Mouse (Mus musculus): ENCODE measurements around the gene Epx. TPM values are rescaled to one million over a fixed set of nuclear protein-coding genes. Genes with fewer than 3 reads are reported as not detected.
"Not testable (repeated sequence)": the region's sequence is repeated elsewhere in the genome, so short reads cannot be mapped to it uniquely, and the experiment has no call there.

The Epx gene
- polyA plus RNA-seq, 1 experiment from 2014 or later = not detected

GRCm38 (mm10) chr11:87866891-87867290, 8.4 kb downstream of the Epx start:
- not testable (repeated sequence) for H3K4me3 ChIP-seq; H3K9ac ChIP-seq; H3K27ac ChIP-seq; H3K27me3 ChIP-seq; H3K36me3 ChIP-seq; H3K4me1 ChIP-seq; H3K9me3 ChIP-seq; ATAC-seq (ENCODE audit: borderline replicate concordance, extremely low read depth, low FRiP score, low TSS enrichment); H3K4me2 ChIP-seq
- WGBS = 70% methylated on average over 1 of the region's 2 CpGs

- Histone ChIP-seq H3K4me1 (no peaks in the 10 kb centered on the region), H3K9me3 (no peaks in the 10 kb centered on the region), H3K4me2 (no peak overlapping the region), H3K4me3 (no peak overlapping the region), H3K36me3 (peaks cover 12% of the 10 kb centered on the region; the same call in 1 of the 2 replicates), H3K27me3 (no peaks in the 10 kb centered on the region), H3K9ac (no peak overlapping the region), H3K27ac (no peak overlapping the region)
- ATAC-seq (ENCODE audit: borderline replicate concordance, extremely low read depth, low FRiP score, low TSS enrichment) = no peak
- 87% methylated on average over 13 of the region's 13 CpGs for WGBS
Measured at GRCm38 (mm10) chr11:87862805-87863204, 12.5 kb downstream of the Epx start.

DNA sequence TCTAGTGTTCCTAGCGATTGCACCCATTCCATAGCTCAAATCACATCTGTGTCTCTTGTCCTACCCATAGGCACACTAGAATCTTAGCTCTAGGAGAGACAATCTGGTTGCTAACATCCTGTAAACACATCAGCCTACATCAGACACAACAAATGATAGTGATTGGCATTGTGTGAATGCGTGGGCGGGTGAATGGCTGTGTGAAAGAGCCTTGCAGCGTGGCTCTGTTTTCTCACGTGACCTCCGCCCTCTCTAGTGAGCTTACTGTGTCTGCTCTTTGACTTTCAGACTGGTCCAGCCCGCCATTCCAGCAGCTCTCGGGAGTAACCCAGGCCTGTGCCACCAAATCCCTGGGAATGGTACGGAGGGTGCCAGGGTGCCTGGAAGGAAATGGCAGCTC, 14.9 kb downstream of the Epx start:
- H3K27ac ChIP-seq = no peak overlapping the region
- H3K9me3 ChIP-seq = no peaks in the 10 kb centered on the region
- H3K9ac ChIP-seq = no peak overlapping the region
- no peak overlapping the region for H3K4me2 ChIP-seq
- 80% methylated on average over 9 of the region's 9 CpGs for WGBS
- H3K27me3 ChIP-seq = no peaks in the 10 kb centered on the region
- H3K36me3 ChIP-seq = peaks cover 26% of the 10 kb centered on the region
- ATAC-seq (ENCODE audit: borderline replicate concordance, extremely low read depth, low FRiP score, low TSS enrichment) = no peak
- H3K4me1 ChIP-seq = no peaks in the 10 kb centered on the region
- no peak overlapping the region for H3K4me3 ChIP-seq

DNA sequence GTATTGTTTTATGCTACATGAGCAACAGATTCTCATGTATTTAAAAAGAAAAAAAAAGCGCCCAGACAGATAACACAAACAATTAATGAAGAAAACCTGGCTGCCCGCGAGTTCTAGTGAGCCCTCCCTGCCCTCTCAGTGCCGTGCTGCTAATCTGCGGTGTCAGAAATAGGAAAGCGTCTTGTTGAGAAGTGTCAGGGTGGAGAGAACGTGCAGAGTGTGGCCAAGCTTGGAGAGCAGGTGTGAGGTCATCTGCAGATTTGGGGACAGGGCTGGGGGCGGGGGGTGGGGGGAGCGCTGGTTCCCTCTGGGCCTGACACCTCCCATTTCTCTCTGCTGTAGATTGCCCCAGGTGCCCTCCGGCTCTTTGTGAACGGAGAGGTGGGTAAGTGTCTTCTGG, 16.1 kb downstream of the Epx start:
- no peak overlapping the region for H3K27ac ChIP-seq
- H3K27me3 ChIP-seq = no peaks in the 10 kb centered on the region
- no peak overlapping the region for H3K4me3 ChIP-seq
- H3K9ac ChIP-seq = no peak overlapping the region
- H3K9me3 ChIP-seq = no peaks in the 10 kb centered on the region
- H3K4me2 ChIP-seq = no peak overlapping the region
- H3K36me3 ChIP-seq = peaks cover 26% of the 10 kb centered on the region
- no peak for ATAC-seq (ENCODE audit: borderline replicate concordance, extremely low read depth, low FRiP score, low TSS enrichment)
- WGBS = 77% methylated on average over 11 of the region's 11 CpGs
- H3K4me1 ChIP-seq = no peaks in the 10 kb centered on the region

GRCm38 (mm10) chr11:87854550-87854949, 20.8 kb downstream of the Epx start:
- 83% methylated on average over 7 of the region's 7 CpGs for WGBS
- no peak for ATAC-seq (ENCODE audit: borderline replicate concordance, extremely low read depth, low FRiP score, low TSS enrichment)
- peaks cover 7% of the 10 kb centered on the region for H3K4me1 ChIP-seq

GRCm38 (mm10) chr11:87853597-87853954, 21.8 kb downstream of the Epx start:
- no peak for ATAC-seq (ENCODE audit: borderline replicate concordance, extremely low read depth, low FRiP score, low TSS enrichment)
- H3K27me3 ChIP-seq = no peaks in the 10 kb centered on the region
- 33% methylated on average over 8 of the region's 8 CpGs for WGBS
- peak overlapping the region; percentile 36; the same call in 1 of the 2 replicates for H3K27ac ChIP-seq
- peaks cover 20% of the 10 kb centered on the region for H3K36me3 ChIP-seq
- peak overlapping the region; percentile 79 for H3K4me2 ChIP-seq
- H3K4me3 ChIP-seq = peak overlapping the region; percentile 60
- H3K9ac ChIP-seq = peak overlapping the region; percentile 32
- no peaks in the 10 kb centered on the region for H3K9me3 ChIP-seq
- peaks cover 7% of the 10 kb centered on the region for H3K4me1 ChIP-seq

More at GRCm38 (mm10) chr11:87854550-87854949, 20.8 kb downstream of the Epx start:
- no peak overlapping the region for H3K27ac ChIP-seq
- no peak overlapping the region for H3K4me2 ChIP-seq
- no peak overlapping the region for H3K4me3 ChIP-seq
- no peak overlapping the region for H3K9ac ChIP-seq
- H3K27me3 ChIP-seq = no peaks in the 10 kb centered on the region
- H3K9me3 ChIP-seq = no peaks in the 10 kb centered on the region
- peaks cover 21% of the 10 kb centered on the region for H3K36me3 ChIP-seq

DNA sequence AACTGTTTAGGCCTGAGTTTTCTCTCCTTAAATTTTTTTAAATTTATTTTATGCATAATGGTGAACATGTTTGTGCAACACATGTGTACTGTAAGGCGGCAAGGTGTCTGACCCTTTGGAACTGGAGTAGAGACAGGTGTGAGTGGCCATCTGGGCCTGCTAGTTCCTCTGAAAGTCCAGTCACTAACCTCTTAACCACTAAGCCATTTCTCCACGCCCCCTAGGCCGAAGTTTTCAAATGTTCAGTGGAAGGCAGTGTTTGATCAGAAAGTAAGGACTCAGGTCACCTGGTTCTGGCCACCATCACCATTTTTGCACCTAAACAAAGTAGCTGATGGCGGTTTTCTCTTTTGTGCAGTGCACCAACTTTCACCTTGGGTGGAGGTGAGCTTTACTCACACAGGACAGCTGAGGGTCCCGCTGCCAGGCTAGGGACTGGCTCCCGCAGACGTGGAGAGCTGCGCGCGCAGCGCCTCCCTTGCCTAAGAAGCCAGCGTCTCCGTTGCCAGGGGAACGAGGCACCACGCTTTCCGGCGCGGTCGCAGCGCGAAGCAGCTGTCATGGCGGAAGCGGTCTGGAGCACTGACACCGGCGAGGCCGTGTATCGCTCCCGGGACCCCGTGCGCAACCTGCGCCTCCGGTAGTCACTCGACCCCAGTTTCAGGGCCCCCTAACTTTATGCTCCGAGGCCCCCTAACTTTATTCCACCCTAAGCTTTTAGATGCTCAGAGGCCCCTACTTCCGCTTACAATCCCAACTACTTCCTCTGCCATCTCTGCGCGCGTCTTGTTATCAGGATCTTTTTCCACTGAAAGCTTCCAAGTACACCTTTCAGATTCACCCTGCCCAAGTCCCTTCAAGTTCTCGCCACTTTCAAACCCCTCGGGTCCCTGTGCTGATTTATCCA, 22.4 kb downstream of the Epx start, which contains the start of gene Mks1:
Mks1 (plus strand) TSS at position 526 of the 907 bp plus-strand sequence.
- 4% methylated on average over 40 of the region's 40 CpGs for WGBS
- Histone ChIP-seq H3K9ac (peak within 1 kb of the TSS; percentile 38), H3K27ac (peak within 1 kb of the TSS; percentile 36; the same call in 1 of the 2 replicates), H3K27me3 (no peaks in the 10 kb centered on the region), H3K4me3 (peak within 1 kb of the TSS; percentile 60), H3K9me3 (no peaks in the 10 kb centered on the region), H3K36me3 (peaks cover 16% of the 10 kb centered on the region), H3K4me2 (peak within 1 kb of the TSS; percentile 79), H3K4me1 (peaks cover 7% of the 10 kb centered on the region)
- peak; percentile 91; the same call in 1 of the 2 replicates for ATAC-seq (ENCODE audit: borderline replicate concordance, extremely low read depth, low FRiP score, low TSS enrichment)

DNA sequence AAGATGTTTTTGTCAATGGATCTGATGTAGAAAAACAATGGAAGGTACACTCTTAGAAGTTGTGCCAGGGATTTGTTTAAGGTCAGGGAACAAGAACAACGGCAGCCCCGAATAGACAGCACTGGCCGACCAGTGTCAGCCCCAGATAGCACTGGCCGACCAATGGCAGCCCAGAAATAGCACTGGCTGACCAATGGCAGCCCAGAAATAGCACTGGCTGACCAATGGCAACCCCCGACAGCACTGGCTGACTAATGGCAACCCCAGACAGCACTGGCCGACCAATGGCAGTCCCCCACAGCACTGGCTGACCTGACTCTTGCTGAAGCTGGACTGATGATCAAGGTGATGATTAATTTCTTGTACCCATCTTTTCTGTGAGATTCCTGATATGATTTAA, 27.5 kb downstream of the Epx start:
- no peaks in the 10 kb centered on the region for H3K9me3 ChIP-seq
- H3K4me1 ChIP-seq = peaks cover 4% of the 10 kb centered on the region; the same call in 1 of the 2 replicates
- H3K4me2 ChIP-seq = no peak overlapping the region
- H3K4me3 ChIP-seq = no peak overlapping the region
- ATAC-seq (ENCODE audit: borderline replicate concordance, extremely low read depth, low FRiP score, low TSS enrichment) = no peak
- no peak overlapping the region for H3K9ac ChIP-seq
- WGBS = 51% methylated on average over 6 of the region's 6 CpGs
- no peaks in the 10 kb centered on the region for H3K27me3 ChIP-seq
- no peaks in the 10 kb centered on the region for H3K36me3 ChIP-seq
- no peak overlapping the region for H3K27ac ChIP-seq

- no peak for ATAC-seq (ENCODE audit: borderline replicate concordance, extremely low read depth, low FRiP score, low TSS enrichment)
- 70% methylated on average over 12 of the region's 12 CpGs for WGBS
- H3K9me3 ChIP-seq = no peaks in the 10 kb centered on the region
- H3K27ac ChIP-seq = no peak overlapping the region
- no peaks in the 10 kb centered on the region for H3K36me3 ChIP-seq
- H3K27me3 ChIP-seq = no peaks in the 10 kb centered on the region
- H3K4me1 ChIP-seq = no peaks in the 10 kb centered on the region
- H3K4me2 ChIP-seq = no peak overlapping the region
- H3K4me3 ChIP-seq = no peak overlapping the region
- no peak overlapping the region for H3K9ac ChIP-seq
Measured at GRCm38 (mm10) chr11:87846968-87847600, 28.3 kb downstream of the Epx start.

DNA sequence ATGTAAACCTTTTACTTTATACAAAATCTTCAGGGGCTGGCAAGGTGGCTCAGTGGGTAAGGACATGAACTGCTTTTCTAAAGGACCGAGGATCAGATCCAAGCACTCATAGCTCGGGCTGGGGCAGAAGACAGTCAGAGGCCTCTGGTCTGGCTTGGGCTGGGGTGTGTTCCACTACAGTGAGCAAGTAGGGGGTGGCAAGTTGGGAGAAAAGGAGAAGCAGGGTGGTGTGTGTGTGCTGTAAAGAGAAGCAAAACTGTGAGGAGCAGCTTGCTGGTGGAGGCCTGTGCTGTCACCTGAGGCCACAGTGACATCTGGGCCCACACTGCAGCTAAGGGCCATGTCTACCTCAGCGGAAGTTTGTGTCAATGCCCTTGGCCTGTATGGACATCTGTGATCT, 33.9 kb downstream of the Epx start:
- ATAC-seq (ENCODE audit: borderline replicate concordance, extremely low read depth, low FRiP score, low TSS enrichment) = no peak
- Histone ChIP-seq H3K4me1 (no peaks in the 10 kb centered on the region), H3K27ac (no peak overlapping the region), H3K36me3 (no peaks in the 10 kb centered on the region), H3K4me2 (no peak overlapping the region), H3K9ac (no peak overlapping the region), H3K27me3 (peaks cover 10% of the 10 kb centered on the region; the same call in 1 of the 2 replicates), H3K4me3 (no peak overlapping the region), H3K9me3 (no peaks in the 10 kb centered on the region)
- WGBS = 66% methylated on average over 3 of the region's 3 CpGs

DNA sequence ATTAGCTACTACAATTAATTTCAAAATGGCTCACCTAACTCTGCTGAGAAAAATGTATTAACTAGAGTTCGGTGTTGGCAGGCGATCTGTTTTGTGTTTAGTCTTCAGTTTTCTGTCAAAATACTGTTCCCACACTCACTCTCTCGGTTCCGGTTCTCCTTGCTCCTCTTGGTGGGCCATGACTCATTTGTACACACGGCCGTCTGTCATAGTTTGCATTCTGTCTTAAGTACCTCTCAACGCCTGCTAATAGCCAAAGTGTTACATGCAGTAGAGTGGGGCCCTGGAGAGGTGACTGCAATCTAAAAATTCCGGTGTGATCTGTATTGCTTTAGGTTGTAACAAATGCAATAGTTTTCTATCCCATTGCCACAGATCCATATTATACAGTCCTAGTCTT, 34.7 kb downstream of the Epx start:
- no peak overlapping the region for H3K27ac ChIP-seq

More for the DNA sequence above, 34.7 kb downstream of the Epx start:
- H3K4me2 ChIP-seq = no peak overlapping the region
- no peak for ATAC-seq (ENCODE audit: borderline replicate concordance, extremely low read depth, low FRiP score, low TSS enrichment)
- no peaks in the 10 kb centered on the region for H3K36me3 ChIP-seq
- H3K4me3 ChIP-seq = no peak overlapping the region
- no peak overlapping the region for H3K9ac ChIP-seq
- 47% methylated on average over 8 of the region's 8 CpGs for WGBS
- H3K27me3 ChIP-seq = peaks cover 10% of the 10 kb centered on the region; the same call in 1 of the 2 replicates
- H3K4me1 ChIP-seq = no peaks in the 10 kb centered on the region
- no peaks in the 10 kb centered on the region for H3K9me3 ChIP-seq
